Mouse (Mus musculus) ES-E14 (cell line): ENCODE data around the gene Galm. TPM values are rescaled to one million over a fixed set of nuclear protein-coding genes. Genes with fewer than 3 reads are reported as not detected.
"Not testable (repeated sequence)": the region's sequence is repeated elsewhere in the genome, so short reads cannot be mapped to it uniquely, and the experiment has no call there.

Source experiments
- DNase-seq: peaks from one replicate; pipeline ENCODE4 v3.0.0-alpha.2; 2013; ENCODE audit warnings: low read depth, low spot score
- H3K27ac ChIP-seq: 2 replicates; pipeline ENCODE4 v1.5.1; 2012; ENCODE audit warnings: low read depth, mild to moderate bottlenecking, low read length, moderate library complexity, mixed read lengths; ENCODE audit not compliant: poor library complexity, insufficient read depth, severe bottlenecking
- H3K36me3 ChIP-seq: 2 replicates; pipeline ENCODE4 v1.6.1; 2012; ENCODE audit warnings: mild to moderate bottlenecking, low read length, moderate library complexity, mixed read lengths; ENCODE audit not compliant: control insufficient read depth, poor library complexity, insufficient read depth, severe bottlenecking
- H3K4me1 ChIP-seq, 2 experiments: fragments of 150-350 bp in 1 of 2; sonication (generic) in 1 of 2; 2 replicates each; pipeline ENCODE4 v1.6.1; 2012; ENCODE audit warnings: low read length in 2 of 2, mild to moderate bottlenecking in 1 of 2, mixed read lengths in 1 of 2; ENCODE audit not compliant: control insufficient read depth in 2 of 2, insufficient read depth in 2 of 2, poor library complexity in 1 of 2
- H3K4me3 ChIP-seq, 2 experiments: fragments of 150-350 bp in 1 of 2; sonication (generic) in 1 of 2; 2 replicates each; pipeline ENCODE4 v1.5.1; 2012; ENCODE audit warnings: low read length in 2 of 2, low read depth in 1 of 2, mild to moderate bottlenecking in 1 of 2, mixed read lengths in 1 of 2; ENCODE audit not compliant: insufficient read depth in 1 of 2, poor library complexity in 1 of 2, severe bottlenecking in 1 of 2
- H3K9ac ChIP-seq: 2 replicates; pipeline ENCODE4 v1.6.1; 2012; ENCODE audit warnings: low read depth, mild to moderate bottlenecking, low read length, mixed read lengths; ENCODE audit not compliant: poor library complexity, insufficient read depth, severe bottlenecking
- H3K9me3 ChIP-seq: fragments of 150-350 bp; sonication (generic); 2 replicates; pipeline ENCODE4 v1.6.1; 2012; ENCODE audit warnings: low read depth, mild to moderate bottlenecking, low read length; ENCODE audit not compliant: control insufficient read depth, insufficient read depth
- CHD2 ChIP-seq: IDR thresholded peaks from 2 replicates; pipeline ENCODE4 v1.6.1; 2014; ENCODE audit warnings: mild to moderate bottlenecking, low read depth, low read length, inconsistent platforms
- HCFC1 ChIP-seq: IDR thresholded peaks from 2 replicates; pipeline ENCODE4 v1.6.1; 2012; ENCODE audit warnings: low read length, inconsistent platforms, borderline replicate concordance; ENCODE audit not compliant: insufficient read depth
- MAFK ChIP-seq: IDR thresholded peaks from 2 replicates; pipeline ENCODE4 v1.6.1; 2014; ENCODE audit warnings: mild to moderate bottlenecking, low read depth, low read length, inconsistent platforms; ENCODE audit not compliant: insufficient read depth
- ZC3H11A ChIP-seq: IDR thresholded peaks from 2 replicates; pipeline ENCODE4 v1.6.1; 2012; ENCODE audit warnings: low read depth, mild to moderate bottlenecking, inconsistent platforms, low read length, borderline replicate concordance
- ZNF384 ChIP-seq: IDR thresholded peaks from 2 replicates; pipeline ENCODE4 v1.6.1; 2012; ENCODE audit warnings: low read depth, low read length, inconsistent platforms
- in situ Hi-C, 2 experiments: fragments of 600-800 bp; cut with MboI; formaldehyde crosslinking; loops; one replicate each; pipeline ENCODE4 v1.15.1; 2025; ENCODE audit warnings: low sequenced_read_pairs in 2 of 2, inconsistent platforms in 1 of 2; ENCODE audit not compliant: unreplicated experiment in 2 of 2
- total RNA-seq: library from RNA; depleted of rRNA; stranded (reverse); fragments of 300-350 nt; gene quantifications from 2 replicates; pipeline ENCODE4 v1.2.3, GENCODE M21; 2012

The Galm gene
- total RNA-seq, 1 experiment: 5.3 TPM

DNA sequence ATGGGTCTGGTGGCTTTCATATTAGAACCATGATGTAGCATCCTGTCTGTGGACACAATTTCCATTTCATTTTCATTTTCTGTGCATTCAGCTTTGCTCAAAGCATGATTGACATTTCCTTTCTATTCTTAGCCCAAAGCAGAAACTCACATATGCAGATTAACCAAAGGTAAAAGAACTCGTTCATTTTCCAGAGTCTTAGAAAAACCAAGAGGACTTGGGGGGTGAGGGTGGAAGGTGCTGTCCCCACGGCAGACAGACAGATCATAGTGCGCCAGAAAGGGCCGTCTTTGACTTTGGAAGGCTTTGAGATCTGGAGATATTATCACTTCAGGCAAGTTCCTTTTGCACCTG, 48.1 kb downstream of the Galm start:
- no peak overlapping the region for H3K4me3 ChIP-seq
- no peak for DNase-seq
- no peak overlapping the region for H3K27ac ChIP-seq
- no peaks in the 10 kb centered on the region; the same call in 1 of the 2 replicates for H3K36me3 ChIP-seq
- H3K4me1 ChIP-seq: peaks cover 0 to 3% of the 10 kb centered on the region in 2 experiments; a peak in 2 of 4 replicates
- no peaks in the 10 kb centered on the region for H3K9me3 ChIP-seq
- TF ChIP-seq HCFC1 (no peak), ZNF384 (no peak), CHD2 (no peak)
- in situ Hi-C loops: no loop called here
- H3K9ac ChIP-seq: no peak overlapping the region

DNA sequence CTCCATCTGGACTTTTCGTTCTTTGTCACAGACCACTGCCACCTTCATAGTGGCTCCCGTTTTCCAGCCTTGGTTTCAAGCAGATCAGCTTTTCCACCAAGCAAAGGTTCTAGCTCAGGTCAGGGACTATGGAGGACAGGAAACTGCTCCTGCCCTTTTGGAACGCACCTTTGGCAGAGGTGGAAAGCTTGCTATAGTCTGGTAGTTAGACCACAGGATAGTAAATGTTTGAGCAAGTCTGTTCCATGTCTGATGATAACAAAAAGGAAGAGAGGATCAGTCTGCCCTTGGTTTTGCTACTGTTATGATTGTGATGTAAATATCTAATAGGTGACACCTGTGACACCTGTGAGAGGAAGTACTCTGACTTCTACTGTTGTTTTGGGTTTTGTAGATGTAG, 48.7 kb downstream of the Galm start:
- Histone ChIP-seq H3K9ac (no peak overlapping the region), H3K27ac (no peak overlapping the region), H3K36me3 (no peaks in the 10 kb centered on the region; the same call in 1 of the 2 replicates), H3K4me1 (peaks cover 0 to 3% of the 10 kb centered on the region in 2 experiments; a peak in 2 of 4 replicates), H3K9me3 (no peaks in the 10 kb centered on the region), H3K4me3 (no peak overlapping the region)
- in situ Hi-C loops: no loop called here
- TF ChIP-seq ZC3H11A (no peak), CHD2 (no peak), ZNF384 (no peak)
- no peak for DNase-seq

DNA sequence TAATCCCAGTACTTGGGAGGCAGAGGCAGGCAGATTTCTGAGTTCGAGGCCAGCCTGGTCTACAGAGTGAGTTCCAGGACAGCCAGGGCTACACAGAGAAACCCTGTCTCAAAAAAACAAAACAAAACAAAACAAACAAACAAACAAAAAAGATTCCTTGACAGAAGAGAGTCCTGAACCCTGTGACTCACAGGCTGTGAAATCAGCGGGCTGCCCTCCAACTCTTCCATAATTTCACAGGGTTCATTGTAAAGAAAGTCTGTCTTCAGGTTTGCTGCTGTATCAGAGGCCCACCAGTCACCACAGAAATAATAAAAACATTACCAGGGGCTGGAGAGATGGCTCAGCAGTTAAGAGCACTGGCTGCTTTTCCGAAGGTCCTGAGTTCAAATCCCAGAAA, 51.6 kb downstream of the Galm start:
- H3K36me3 ChIP-seq, H3K9ac ChIP-seq, H3K9me3 ChIP-seq, H3K4me3 ChIP-seq, H3K4me1 ChIP-seq, H3K27ac ChIP-seq, DNase-seq, in situ Hi-C loops: not testable (repeated sequence)

DNA sequence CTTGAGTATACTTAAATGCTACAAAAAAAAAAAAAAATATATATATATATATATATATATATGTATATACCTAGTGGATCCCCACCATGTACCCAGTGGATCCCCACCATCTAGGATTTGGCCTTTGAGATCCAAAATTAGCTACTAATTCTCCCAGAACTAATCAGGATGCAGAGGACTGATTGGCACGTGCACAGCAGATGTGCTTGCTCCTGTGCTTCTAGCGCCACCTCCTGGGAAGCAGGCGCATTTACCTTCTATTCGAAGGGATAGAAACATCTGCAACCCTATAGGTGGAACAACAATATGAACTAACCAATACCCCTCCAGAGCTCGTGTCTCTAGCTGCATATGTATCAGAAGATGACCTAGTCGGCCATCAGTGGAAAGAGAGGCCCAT, 52.7 kb downstream of the Galm start:
- in situ Hi-C loops: loop anchor here (10.0 kb wide), 2 partner anchors 135 to 165 kb away; no protein-coding TSS in a partner anchor
- H3K36me3 ChIP-seq: no peaks in the 10 kb centered on the region

DNA sequence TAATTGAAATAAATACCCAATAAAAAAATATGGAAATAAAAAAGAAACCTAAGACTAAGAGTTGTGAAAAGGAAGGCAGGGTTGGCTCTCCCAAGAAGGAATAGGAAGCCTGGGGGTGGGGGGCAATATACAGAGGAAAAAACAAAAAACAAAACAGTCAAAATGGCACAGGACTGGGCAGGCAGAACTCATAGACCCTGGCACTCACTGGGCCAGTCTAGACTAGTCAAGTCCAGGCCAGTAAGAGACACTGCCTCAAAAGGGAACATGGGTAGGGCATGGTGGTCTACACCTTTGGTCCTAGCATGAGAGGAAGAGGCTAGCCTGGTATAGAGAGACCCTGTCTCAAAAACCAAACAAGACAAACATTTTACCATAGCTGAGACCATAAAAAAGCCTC, 53.2 kb downstream of the Galm start:
- TF ChIP-seq HCFC1: no peak
- no peak for TF ChIP-seq CHD2
- TF ChIP-seq ZNF384: no peak
- TF ChIP-seq MAFK: no peak
- no peak for TF ChIP-seq ZC3H11A
- no peak for DNase-seq
- in situ Hi-C loops: loop anchor here (10.0 kb wide), 2 partner anchors 136 to 166 kb away; no protein-coding TSS in a partner anchor
- Histone ChIP-seq H3K36me3 (no peaks in the 10 kb centered on the region), H3K9me3 (no peaks in the 10 kb centered on the region), H3K4me1 (peaks cover 0 to 2% of the 10 kb centered on the region in 2 experiments; a peak in 2 of 4 replicates), H3K4me3 (no peak overlapping the region), H3K9ac (no peak overlapping the region), H3K27ac (no peak overlapping the region)

More for the DNA sequence above, 52.7 kb downstream of the Galm start:
- peaks cover 0 to 3% of the 10 kb centered on the region in 2 experiments; a peak in 3 of 4 replicates for H3K4me1 ChIP-seq
- no peak overlapping the region for H3K4me3 ChIP-seq
- H3K9me3 ChIP-seq: no peaks in the 10 kb centered on the region
- TF ChIP-seq ZC3H11A: peak; percentile 91
- no peak for TF ChIP-seq HCFC1
- TF ChIP-seq ZNF384: no peak
- no peak for TF ChIP-seq MAFK
- no peak for TF ChIP-seq CHD2
- no peak overlapping the region for H3K9ac ChIP-seq
- H3K27ac ChIP-seq: no peak overlapping the region
- DNase-seq: peak; percentile 72
